Mouse (Mus musculus) liver, embryonic 11.5 days (tissue): Measurements from ENCODE around the gene Slc39a5. TPM values are rescaled to one million over a fixed set of nuclear protein-coding genes. Genes with fewer than 3 reads are reported as not detected.

Source experiments
- ATAC-seq: fragments of 200-750 bp; cut with Nextera tagmentation; replicated peaks from 2 replicates; pipeline ENCODE4 v1.8.0; 2017; ENCODE audit warnings: moderate number of reproducible peaks, mild to moderate bottlenecking, moderate TSS enrichment, moderate library complexity; ENCODE audit not compliant: low FRiP score
- DNase-seq: peaks from one replicate; pipeline ENCODE4 v3.0.0-alpha.2; 2017; ENCODE audit warnings: low spot score
- H3K27ac ChIP-seq: fragments of 300-500 bp; sonication (generic); 2 replicates; pipeline ENCODE4 v1.5.1; 2014; ENCODE audit warnings: mild to moderate bottlenecking, low read depth, low read length, control low read depth
- H3K27me3 ChIP-seq: fragments of 300-500 bp; sonication (generic); replicated peaks from 2 replicates; pipeline ENCODE4 v1.6.1; 2014; ENCODE audit warnings: low read length, mixed read lengths; ENCODE audit not compliant: control insufficient read depth, insufficient read depth
- H3K36me3 ChIP-seq: fragments of 300-500 bp; sonication (generic); 2 replicates; pipeline ENCODE4 v1.6.1; 2014; ENCODE audit warnings: mild to moderate bottlenecking, low read length, moderate library complexity, mixed read lengths; ENCODE audit not compliant: control insufficient read depth, insufficient read depth
- H3K4me1 ChIP-seq: fragments of 300-500 bp; sonication (generic); replicated peaks from 2 replicates; pipeline ENCODE4 v1.6.1; 2014; ENCODE audit warnings: low read length, mixed read lengths; ENCODE audit not compliant: control insufficient read depth, insufficient read depth
- H3K4me2 ChIP-seq: fragments of 300-500 bp; sonication (generic); 2 replicates; pipeline ENCODE4 v1.6.1; 2014; ENCODE audit warnings: mild to moderate bottlenecking, control low read depth, moderate library complexity
- H3K4me3 ChIP-seq: fragments of 300-500 bp; sonication (generic); 2 replicates; pipeline ENCODE4 v1.5.1; 2014; ENCODE audit warnings: low read depth, low read length, control low read depth
- H3K9ac ChIP-seq: fragments of 300-500 bp; sonication (generic); 2 replicates; pipeline ENCODE4 v1.6.1; 2014; ENCODE audit warnings: low read depth, low read length, control low read depth
- H3K9me3 ChIP-seq: fragments of 300-500 bp; sonication (generic); 2 replicates; pipeline ENCODE4 v1.6.1; 2016; ENCODE audit warnings: low read length, inconsistent platforms, mixed read lengths; ENCODE audit not compliant: control insufficient read depth
- WGBS: fragments of 180-500 bp; shearing (Covaris S2); extraction: QIAGEN DNeasy Blood & Tissue Kit; methylation state at CpG from one replicate; pipeline ENCODE4 v1.1.7; 2014; 5-methylcytosine and 5-hydroxymethylcytosine counted together
- polyA plus RNA-seq: library from polyadenylated mRNA; unstranded; fragments of >200 nt; fragmentation: Nextera tagmentation; extraction: Ambion mirVana; gene quantifications from 2 replicates; pipeline ENCODE4 v1.2.1, GENCODE M21; 2014

Gene Slc39a5
- polyA plus RNA-seq, 1 experiment from 2014 or later = 17.6 TPM

DNA sequence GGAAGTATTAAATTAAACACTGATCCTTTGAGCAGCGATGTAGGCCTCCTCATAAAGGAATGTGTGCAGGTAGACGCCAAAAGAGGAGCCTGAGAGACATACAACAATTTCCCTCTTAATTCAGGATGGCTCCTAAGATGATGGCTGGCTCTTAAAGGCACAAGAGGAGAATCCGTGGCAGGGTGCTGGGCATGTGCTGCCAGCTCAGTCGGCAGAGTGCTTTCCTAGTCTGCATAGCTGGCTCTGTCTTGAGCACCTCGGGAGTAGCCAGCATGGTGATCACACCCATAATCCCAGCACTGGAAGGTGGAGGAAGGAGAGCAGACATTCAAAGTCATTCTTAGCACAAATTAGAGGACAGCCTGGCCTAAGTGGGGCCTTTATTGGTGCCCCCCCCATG is 34.8 kb upstream of the Slc39a5 start:
- Histone ChIP-seq H3K4me2 (no peak overlapping the region), H3K27ac (no peak overlapping the region), H3K36me3 (peaks cover 49% of the 10 kb centered on the region), H3K9me3 (no peaks in the 10 kb centered on the region), H3K4me1 (no peaks in the 10 kb centered on the region), H3K9ac (no peak overlapping the region), H3K27me3 (no peaks in the 10 kb centered on the region), H3K4me3 (no peak overlapping the region)
- ATAC-seq = no peak
- no peak for DNase-seq
- 90% methylated on average over 5 of the region's 5 CpGs for WGBS

GRCm38 (mm10) chr10:128435186-128435823 is 34.3 kb upstream of the Slc39a5 start:
- H3K27ac ChIP-seq = no peak overlapping the region
- DNase-seq (no peak), ATAC-seq (no peak)
- no peaks in the 10 kb centered on the region for H3K4me1 ChIP-seq
- peaks cover 48% of the 10 kb centered on the region for H3K36me3 ChIP-seq
- no peak overlapping the region for H3K4me2 ChIP-seq
- H3K9me3 ChIP-seq = no peaks in the 10 kb centered on the region
- H3K4me3 ChIP-seq = no peak overlapping the region
- no peak overlapping the region for H3K9ac ChIP-seq
- 90% methylated on average over 17 of the region's 17 CpGs for WGBS
- no peaks in the 10 kb centered on the region for H3K27me3 ChIP-seq

DNA sequence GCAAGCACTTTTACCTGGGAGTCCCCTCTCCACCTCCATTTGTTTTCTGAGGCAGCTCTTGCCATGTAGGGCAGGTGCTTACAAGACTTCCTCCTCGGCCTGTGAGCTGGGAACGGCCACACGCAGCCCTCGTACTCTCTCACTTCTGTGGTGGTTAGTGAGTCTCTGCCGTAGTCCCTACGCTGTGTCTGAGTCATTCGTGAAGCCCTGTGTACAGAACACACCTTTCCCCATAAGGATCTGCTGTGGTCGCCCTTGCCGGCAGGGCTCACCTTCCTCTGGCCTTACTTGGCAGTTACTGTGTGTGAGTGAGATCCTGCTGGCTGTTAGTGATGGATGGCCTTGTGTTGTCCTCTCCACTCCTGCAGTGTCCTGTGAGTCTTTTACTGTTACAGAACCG is 33.7 kb upstream of the Slc39a5 start:
- H3K36me3 ChIP-seq = peaks cover 48% of the 10 kb centered on the region
- H3K27me3 ChIP-seq = no peaks in the 10 kb centered on the region
- no peak overlapping the region for H3K9ac ChIP-seq
- DNase-seq (no peak), ATAC-seq (no peak)
- no peak overlapping the region for H3K4me3 ChIP-seq
- H3K4me2 ChIP-seq = no peak overlapping the region
- H3K9me3 ChIP-seq = no peaks in the 10 kb centered on the region
- H3K4me1 ChIP-seq = no peaks in the 10 kb centered on the region
- H3K27ac ChIP-seq = no peak overlapping the region
- WGBS = 80% methylated on average over 10 of the region's 10 CpGs

- Histone ChIP-seq H3K27me3 (no peaks in the 10 kb centered on the region), H3K4me3 (no peak overlapping the region), H3K36me3 (peaks cover 48% of the 10 kb centered on the region), H3K4me1 (no peaks in the 10 kb centered on the region), H3K9ac (no peak overlapping the region), H3K27ac (no peak overlapping the region), H3K4me2 (no peak overlapping the region), H3K9me3 (no peaks in the 10 kb centered on the region)
- ATAC-seq (no peak), DNase-seq (no peak)
- WGBS = 96% methylated on average over 2 of the region's 2 CpGs
Measured at GRCm38 (mm10) chr10:128433417-128433816, 32.4 kb upstream of the Slc39a5 start.

DNA sequence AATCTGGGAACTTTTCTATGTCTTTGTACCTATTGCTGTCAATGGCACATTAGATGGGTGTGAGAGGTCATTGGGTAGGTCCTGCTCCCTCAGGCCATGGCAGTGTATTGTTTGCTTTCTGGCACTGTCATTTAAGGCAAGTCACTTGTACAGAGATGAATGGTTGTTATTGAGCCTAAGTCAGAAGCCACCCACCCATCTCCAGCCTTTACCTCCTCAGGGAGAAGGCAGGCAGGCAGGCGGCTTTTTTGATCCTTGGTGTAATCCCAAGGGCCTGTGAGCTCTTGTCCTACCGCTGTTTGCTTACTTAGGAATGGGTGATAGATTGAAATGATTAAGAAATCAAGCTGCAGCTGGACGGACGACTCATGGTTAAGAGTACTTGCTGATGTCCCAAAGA is 28.4 kb upstream of the Slc39a5 start:
- Histone ChIP-seq H3K27ac (no peak overlapping the region), H3K36me3 (peaks cover 21% of the 10 kb centered on the region), H3K9me3 (no peaks in the 10 kb centered on the region), H3K27me3 (no peaks in the 10 kb centered on the region), H3K4me2 (no peak overlapping the region), H3K9ac (no peak overlapping the region), H3K4me1 (0 out of 2 replicates have a peak, but pooled peaks cover 7% of the 10 kb centered on the region), H3K4me3 (no peak overlapping the region)
- WGBS = 78% methylated on average over 4 of the region's 4 CpGs
- DNase-seq (no peak), ATAC-seq (no peak)

DNA sequence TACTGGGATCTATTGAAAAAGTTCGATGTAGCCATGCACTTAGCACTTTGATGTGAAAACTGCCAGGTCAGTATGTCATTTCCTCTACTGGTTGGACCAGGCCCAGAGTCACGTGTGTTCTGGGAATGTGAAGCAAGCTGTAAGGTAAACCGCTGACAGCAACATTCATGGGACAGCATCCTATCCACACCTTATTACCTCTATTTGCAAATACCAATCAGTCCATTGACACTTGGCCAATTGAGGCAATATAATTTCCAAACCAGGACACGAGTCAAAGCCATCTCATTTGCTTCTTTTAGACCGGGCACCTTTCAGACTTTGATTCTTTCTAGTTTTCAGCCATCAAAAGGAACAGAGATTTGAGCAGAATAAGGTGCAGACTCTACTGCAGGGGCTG is 28.0 kb upstream of the Slc39a5 start:
- WGBS = 91% methylated on average over 5 of the region's 5 CpGs

GRCm38 (mm10) chr10:128425260-128425659 is 24.2 kb upstream of the Slc39a5 start:
- no peak for ATAC-seq
- H3K4me3 ChIP-seq = no peak overlapping the region
- H3K4me2 ChIP-seq = no peak overlapping the region
- 87% methylated on average over 3 of the region's 3 CpGs for WGBS
- peaks cover 20% of the 10 kb centered on the region for H3K36me3 ChIP-seq
- H3K27ac ChIP-seq = peak overlapping the region; percentile 7; the same call in 1 of the 2 replicates
- no peaks in the 10 kb centered on the region for H3K27me3 ChIP-seq
- 0 out of 2 replicates have a peak, but pooled peaks cover 7% of the 10 kb centered on the region for H3K4me1 ChIP-seq
- no peaks in the 10 kb centered on the region for H3K9me3 ChIP-seq
- H3K9ac ChIP-seq = no peak overlapping the region
- no peak for DNase-seq

More for the DNA sequence above, 28.0 kb upstream of the Slc39a5 start:
- no peaks in the 10 kb centered on the region for H3K9me3 ChIP-seq
- 0 out of 2 replicates have a peak, but pooled peaks cover 7% of the 10 kb centered on the region for H3K4me1 ChIP-seq
- H3K27me3 ChIP-seq = no peaks in the 10 kb centered on the region
- H3K27ac ChIP-seq = no peak overlapping the region
- no peak overlapping the region for H3K4me3 ChIP-seq
- H3K36me3 ChIP-seq = peaks cover 21% of the 10 kb centered on the region
- no peak overlapping the region for H3K9ac ChIP-seq
- DNase-seq = no peak
- ATAC-seq = no peak
- no peak overlapping the region for H3K4me2 ChIP-seq

DNA sequence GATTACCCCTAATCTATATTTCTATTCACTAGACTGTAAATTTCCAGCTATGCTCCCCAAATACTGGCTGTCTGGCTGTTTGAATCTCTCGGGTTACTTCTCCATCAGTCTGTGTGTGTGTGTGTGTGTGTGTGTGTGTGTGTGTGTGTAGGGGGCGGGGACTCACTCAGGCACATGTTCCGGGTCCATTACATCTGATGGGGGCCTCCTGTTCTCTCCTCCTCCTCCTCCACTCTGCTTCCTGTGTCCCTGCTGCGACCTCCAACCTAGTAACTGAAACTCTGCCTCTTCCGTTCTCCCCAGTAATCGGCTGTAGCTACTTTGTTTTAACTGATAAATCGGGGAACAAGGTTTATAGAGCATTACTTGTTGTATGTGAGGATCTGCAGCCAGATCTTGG is 23.6 kb upstream of the Slc39a5 start:
- WGBS = 31% methylated on average over 7 of the region's 7 CpGs
- DNase-seq = no peak
- Histone ChIP-seq H3K27me3 (no peaks in the 10 kb centered on the region), H3K36me3 (peaks cover 17% of the 10 kb centered on the region), H3K9me3 (no peaks in the 10 kb centered on the region), H3K4me3 (no peak overlapping the region), H3K4me1 (0 out of 2 replicates have a peak, but pooled peaks cover 7% of the 10 kb centered on the region), H3K4me2 (peak overlapping the region; percentile 26; the same call in 1 of the 2 replicates), H3K27ac (no peak overlapping the region), H3K9ac (no peak overlapping the region)
- ATAC-seq = peak; percentile 56

- no peak overlapping the region for H3K4me2 ChIP-seq
- ATAC-seq (no peak), DNase-seq (no peak)
- H3K4me1 ChIP-seq = 0 out of 2 replicates have a peak, but pooled peaks cover 7% of the 10 kb centered on the region
- H3K4me3 ChIP-seq = no peak overlapping the region
- no peak overlapping the region for H3K9ac ChIP-seq
- no peak overlapping the region for H3K27ac ChIP-seq
- H3K36me3 ChIP-seq = peaks cover 8% of the 10 kb centered on the region; the same call in 1 of the 2 replicates
- no peaks in the 10 kb centered on the region for H3K9me3 ChIP-seq
- H3K27me3 ChIP-seq = no peaks in the 10 kb centered on the region
- 81% methylated on average over 5 of the region's 5 CpGs for WGBS
Measured at GRCm38 (mm10) chr10:128422426-128422825, 21.4 kb upstream of the Slc39a5 start.
